Mouse (Mus musculus): Measurements from ENCODE around the gene Id1. TPM values are rescaled to one million over a fixed set of nuclear protein-coding genes. Genes with fewer than 3 reads are reported as not detected.
A peak's percentile ranks its signal among the peaks of the same experiment; 100 is the strongest.

The Id1 gene
- polyA plus RNA-seq, 1 experiment = 0.75 TPM

- Histone ChIP-seq H3K4me3 (replicated peaks) (no peak overlapping the region), H3K36me3 (ENCODE audit: control insufficient read depth) (no peaks in the 10 kb centered on the region), H3K4me1 (ENCODE audit: control insufficient read depth) (peaks cover 82% of the 10 kb centered on the region), H3K27me3 (ENCODE audit: control insufficient read depth) (peaks cover 57% of the 10 kb centered on the region), H3K9me3 (ENCODE audit: control insufficient read depth, low read length) (no peaks in the 10 kb centered on the region)
- TF ChIP-seq TAL1 (IDR thresholded peaks at IDR 0.05; ENCODE audit: low read length) (no peak), GATA1 (IDR thresholded peaks at IDR 0.05; ENCODE audit: low read length) (no peak)
These were observed 2.3 kb downstream of the Id1 start for GRCm38 (mm10) chr2:152738341-152738740.

GRCm38 (mm10) chr2:152739031-152739841 is 3.2 kb downstream of the Id1 start:
- Histone ChIP-seq H3K4me3 (replicated peaks) (peak overlapping the region; percentile 58), H3K4me1 (ENCODE audit: control insufficient read depth) (peaks cover 82% of the 10 kb centered on the region), H3K27me3 (ENCODE audit: control insufficient read depth) (peaks cover 49% of the 10 kb centered on the region), H3K36me3 (ENCODE audit: control insufficient read depth) (no peaks in the 10 kb centered on the region), H3K9me3 (ENCODE audit: control insufficient read depth, low read length) (no peaks in the 10 kb centered on the region)
- TF ChIP-seq TAL1 (IDR thresholded peaks at IDR 0.05; ENCODE audit: low read length) (no peak), GATA1 (IDR thresholded peaks at IDR 0.05; ENCODE audit: low read length) (no peak)

- TF ChIP-seq TAL1 (IDR thresholded peaks at IDR 0.05; ENCODE audit: low read length) (no peak), GATA1 (IDR thresholded peaks at IDR 0.05; ENCODE audit: low read length) (no peak)
- H3K36me3 ChIP-seq (ENCODE audit: control insufficient read depth) = no peaks in the 10 kb centered on the region
- peak overlapping the region; percentile 58 for H3K4me3 ChIP-seq (replicated peaks)
- peaks cover 79% of the 10 kb centered on the region for H3K4me1 ChIP-seq (ENCODE audit: control insufficient read depth)
- peaks cover 42% of the 10 kb centered on the region for H3K27me3 ChIP-seq (ENCODE audit: control insufficient read depth)
- no peaks in the 10 kb centered on the region for H3K9me3 ChIP-seq (ENCODE audit: control insufficient read depth, low read length)
These were observed 3.8 kb downstream of the Id1 start for GRCm38 (mm10) chr2:152739842-152740260.

GRCm38 (mm10) chr2:152740490-152740889 is 4.4 kb downstream of the Id1 start:
- H3K4me1 ChIP-seq (ENCODE audit: control insufficient read depth) = peaks cover 73% of the 10 kb centered on the region
- no peaks in the 10 kb centered on the region for H3K9me3 ChIP-seq (ENCODE audit: control insufficient read depth, low read length)
- no peaks in the 10 kb centered on the region for H3K36me3 ChIP-seq (ENCODE audit: control insufficient read depth)
- H3K27me3 ChIP-seq (ENCODE audit: control insufficient read depth) = peaks cover 36% of the 10 kb centered on the region
- no peak overlapping the region for H3K4me3 ChIP-seq (replicated peaks)
- TF ChIP-seq TAL1 (IDR thresholded peaks at IDR 0.05; ENCODE audit: low read length) (no peak), GATA1 (IDR thresholded peaks at IDR 0.05; ENCODE audit: low read length) (no peak)

- no peak for TF ChIP-seq TAL1 (IDR thresholded peaks at IDR 0.05; ENCODE audit: low read length)
- no peak for TF ChIP-seq GATA1 (IDR thresholded peaks at IDR 0.05; ENCODE audit: low read length)
- Histone ChIP-seq H3K4me3 (replicated peaks) (no peak overlapping the region), H3K27me3 (ENCODE audit: control insufficient read depth) (peaks cover 27% of the 10 kb centered on the region), H3K36me3 (ENCODE audit: control insufficient read depth) (no peaks in the 10 kb centered on the region), H3K4me1 (ENCODE audit: control insufficient read depth) (peaks cover 64% of the 10 kb centered on the region), H3K9me3 (ENCODE audit: control insufficient read depth, low read length) (no peaks in the 10 kb centered on the region)
These were observed 5.3 kb downstream of the Id1 start for GRCm38 (mm10) chr2:152741153-152742041.

GRCm38 (mm10) chr2:152742435-152742834 is 6.4 kb downstream of the Id1 start:
- peaks cover 54% of the 10 kb centered on the region for H3K4me1 ChIP-seq (ENCODE audit: control insufficient read depth)
- H3K9me3 ChIP-seq (ENCODE audit: control insufficient read depth, low read length) = no peaks in the 10 kb centered on the region
- peaks cover 17% of the 10 kb centered on the region for H3K27me3 ChIP-seq (ENCODE audit: control insufficient read depth)
- H3K4me3 ChIP-seq (replicated peaks) = no peak overlapping the region
- TF ChIP-seq TAL1 (IDR thresholded peaks at IDR 0.05; ENCODE audit: low read length) (no peak), GATA1 (IDR thresholded peaks at IDR 0.05; ENCODE audit: low read length) (no peak)
- no peaks in the 10 kb centered on the region for H3K36me3 ChIP-seq (ENCODE audit: control insufficient read depth)

- no peaks in the 10 kb centered on the region for H3K36me3 ChIP-seq (ENCODE audit: control insufficient read depth)
- no peak for TF ChIP-seq GATA1 (IDR thresholded peaks at IDR 0.05; ENCODE audit: low read length)
- no peak for TF ChIP-seq TAL1 (IDR thresholded peaks at IDR 0.05; ENCODE audit: low read length)
- no peak within 1 kb of the TSS for H3K4me3 ChIP-seq (replicated peaks)
- H3K27me3 ChIP-seq (ENCODE audit: control insufficient read depth) = peaks cover 56% of the 10 kb centered on the region
- H3K4me1 ChIP-seq (ENCODE audit: control insufficient read depth) = no peaks in the 10 kb centered on the region; the same call in none of the 2 replicates
- H3K9me3 ChIP-seq (ENCODE audit: control insufficient read depth, low read length) = no peaks in the 10 kb centered on the region
These were observed 18.1 kb downstream of the Id1 start, which contains the start of gene Cox4i2 for GRCm38 (mm10) chr2:152753944-152754711. Cox4i2 (plus strand) TSS chr2:152754173.

- Histone ChIP-seq H3K36me3 (ENCODE audit: control insufficient read depth) (no peaks in the 10 kb centered on the region), H3K9me3 (ENCODE audit: control insufficient read depth, low read length) (no peaks in the 10 kb centered on the region), H3K4me1 (ENCODE audit: control insufficient read depth) (peaks cover 3% of the 10 kb centered on the region), H3K27me3 (ENCODE audit: control insufficient read depth) (peaks cover 54% of the 10 kb centered on the region), H3K4me3 (replicated peaks) (no peak overlapping the region)
- TF ChIP-seq TAL1 (IDR thresholded peaks at IDR 0.05; ENCODE audit: low read length) (no peak), GATA1 (IDR thresholded peaks at IDR 0.05; ENCODE audit: low read length) (no peak)
These were observed 20.7 kb downstream of the Id1 start for GRCm38 (mm10) chr2:152756474-152757393.

Data from erythroblast, embryonic 14.5 days (primary cell).